Mouse (Mus musculus): Measurements from ENCODE around the gene Raver2. TPM values are rescaled to one million over a fixed set of nuclear protein-coding genes. Genes with fewer than 3 reads are reported as not detected.

Raver2 gene
- total and polyA plus RNA-seq, 3 experiments = 2.0 to 3.0 (median 2.2) TPM

DNA sequence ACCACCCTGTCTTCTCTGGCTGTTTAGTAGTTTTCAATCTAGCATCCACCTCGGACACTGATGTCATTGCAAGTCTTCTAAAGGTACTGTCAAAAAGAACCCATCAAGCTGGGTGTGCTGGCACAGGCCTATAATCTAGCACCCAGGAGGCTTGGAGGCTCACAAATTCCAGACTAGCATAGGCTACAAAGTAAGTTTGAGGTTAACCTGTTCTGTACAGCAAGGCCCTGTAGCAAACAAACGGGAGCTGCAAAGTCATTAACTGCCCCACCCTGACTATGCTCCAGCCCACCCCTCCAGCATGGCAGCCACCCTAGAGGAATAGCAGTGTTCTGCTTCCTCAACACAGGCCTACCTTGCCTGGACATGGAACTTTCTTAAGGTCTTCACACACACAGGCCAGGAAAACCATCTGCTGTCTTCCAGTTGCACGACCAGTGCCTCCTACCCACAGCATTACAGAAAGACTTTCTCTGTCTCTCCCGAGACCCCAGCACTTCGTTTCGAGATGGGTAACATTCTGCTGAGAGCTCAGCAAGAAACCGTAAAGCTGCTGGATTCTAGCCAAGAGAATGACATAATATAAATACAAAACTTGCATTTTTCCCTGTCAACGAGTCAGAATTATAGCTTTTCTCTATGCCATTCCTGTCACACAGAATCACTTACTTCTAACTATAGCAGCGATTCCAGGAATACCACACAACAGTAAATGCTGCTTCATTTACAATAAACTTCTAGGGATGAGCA, 128.8 kb downstream of the Raver2 start:
- no peaks in the 10 kb centered on the region for H3K27me3 ChIP-seq (ENCODE audit: control insufficient read depth, insufficient read depth, low read length)
- H3K79me2 ChIP-seq (replicated peaks; ENCODE audit: control insufficient read depth, insufficient read depth, low read length) = peaks cover 2% of the 10 kb centered on the region; the same call in 1 of the 2 replicates
- TF ChIP-seq POLR2A (IDR thresholded peaks at IDR 0.05; ENCODE audit: insufficient read depth, low read depth, low read length) (no peak), EP300 (IDR thresholded peaks at IDR 0.05; ENCODE audit: insufficient read depth, low read depth, low read length) (no peak), CTCF (IDR thresholded peaks at IDR 0.05) (no peak)
- no peak overlapping the region for H3K27ac ChIP-seq
- no peak overlapping the region for H3K4me3 ChIP-seq
- H3K4me1 ChIP-seq (ENCODE audit: control insufficient read depth, insufficient read depth, low read length) = peaks cover 19% of the 10 kb centered on the region
- H3K9ac ChIP-seq (ENCODE audit: low read depth, low read length) = no peak overlapping the region
- intact Hi-C loops (cut with DNase I) = no loop called here
- no peak for DNase-seq
- 56% methylated on average over 9 of the region's 9 CpGs for WGBS
- H3K36me3 ChIP-seq (ENCODE audit: control insufficient read depth, insufficient read depth, low read length) = peaks cover 18% of the 10 kb centered on the region

DNA sequence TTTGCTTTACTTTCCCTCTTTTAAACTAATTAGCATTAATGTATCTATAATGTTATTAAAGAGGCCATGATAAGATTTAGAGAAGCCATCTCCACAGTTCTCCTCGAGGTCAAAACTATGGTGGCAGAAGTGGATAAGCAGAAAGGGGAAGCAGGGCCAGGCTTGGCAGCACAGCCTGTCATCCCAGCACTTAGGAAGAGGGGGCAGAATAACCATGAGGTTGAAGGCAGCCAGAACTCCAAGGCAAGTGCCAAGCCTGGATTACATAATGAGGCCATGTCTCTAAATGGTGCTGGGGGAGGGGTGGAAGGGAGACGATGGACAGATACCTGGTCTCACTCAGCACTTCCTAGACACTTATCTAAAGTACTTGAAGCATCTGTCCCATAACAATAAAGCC, 129.6 kb downstream of the Raver2 start:
- WGBS = 10% methylated on average over 2 of the region's 2 CpGs
- H3K27ac ChIP-seq = no peak overlapping the region; the same call in 1 of the 2 replicates
- H3K36me3 ChIP-seq (ENCODE audit: control insufficient read depth, insufficient read depth, low read length) = peaks cover 19% of the 10 kb centered on the region
- no peak overlapping the region for H3K9ac ChIP-seq (ENCODE audit: low read depth, low read length)
- intact Hi-C loops (cut with DNase I) = no loop called here
- no peak overlapping the region for H3K4me3 ChIP-seq
- H3K4me1 ChIP-seq (ENCODE audit: control insufficient read depth, insufficient read depth, low read length) = peaks cover 20% of the 10 kb centered on the region
- DNase-seq = peak; percentile 58 to 76
- TF ChIP-seq EP300 (IDR thresholded peaks at IDR 0.05; ENCODE audit: insufficient read depth, low read depth, low read length) (peak; percentile 98), POLR2A (IDR thresholded peaks at IDR 0.05; ENCODE audit: insufficient read depth, low read depth, low read length) (0 out of 2 replicates have a peak, but pooled peaks have one; percentile 13), CTCF (IDR thresholded peaks at IDR 0.05) (peak; percentile 62)
- H3K79me2 ChIP-seq (replicated peaks; ENCODE audit: control insufficient read depth, insufficient read depth, low read length) = peaks cover 2% of the 10 kb centered on the region; the same call in 1 of the 2 replicates
- no peaks in the 10 kb centered on the region for H3K27me3 ChIP-seq (ENCODE audit: control insufficient read depth, insufficient read depth, low read length)

DNA sequence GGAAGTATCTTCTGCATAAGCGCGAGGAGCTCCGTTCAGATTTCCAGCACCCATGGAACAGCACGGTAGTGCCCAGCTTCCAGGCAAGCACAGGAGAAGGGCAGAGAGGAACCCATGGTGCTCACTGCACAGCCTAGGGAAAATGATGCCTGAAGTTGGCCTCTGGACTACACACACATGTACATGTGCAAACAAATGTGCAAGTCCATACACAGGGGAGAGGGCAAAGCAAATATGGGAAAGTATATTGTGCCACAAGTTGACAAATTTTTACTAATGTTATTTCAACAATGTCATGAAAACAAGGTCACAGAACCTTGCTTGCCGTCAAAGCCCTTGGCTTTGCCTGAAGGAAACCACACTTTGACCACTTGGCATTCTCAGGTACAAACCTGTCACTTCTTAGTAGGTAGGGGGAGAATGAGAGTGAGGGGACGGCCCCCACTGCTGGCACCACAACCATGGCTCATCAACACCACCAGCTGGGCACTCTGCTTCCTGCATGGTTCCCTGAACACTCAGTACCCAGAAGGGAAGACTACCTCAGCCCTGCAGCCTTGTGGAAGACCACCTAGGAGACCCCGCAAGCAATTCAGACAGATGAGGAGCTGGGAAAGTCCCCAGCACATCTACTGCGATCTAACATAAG, 130.8 kb downstream of the Raver2 start:
- no peak overlapping the region for H3K27ac ChIP-seq
- TF ChIP-seq POLR2A (IDR thresholded peaks at IDR 0.05; ENCODE audit: insufficient read depth, low read depth, low read length) (no peak), EP300 (IDR thresholded peaks at IDR 0.05; ENCODE audit: insufficient read depth, low read depth, low read length) (no peak)
- no peak for DNase-seq
- peaks cover 20% of the 10 kb centered on the region for H3K36me3 ChIP-seq (ENCODE audit: control insufficient read depth, insufficient read depth, low read length)
- 91% methylated on average over 8 of the region's 8 CpGs for WGBS
- no peaks in the 10 kb centered on the region; the same call in none of the 2 replicates for H3K79me2 ChIP-seq (replicated peaks; ENCODE audit: control insufficient read depth, insufficient read depth, low read length)
- no peak overlapping the region for H3K9ac ChIP-seq (ENCODE audit: low read depth, low read length)
- no peaks in the 10 kb centered on the region for H3K27me3 ChIP-seq (ENCODE audit: control insufficient read depth, insufficient read depth, low read length)
- no peak overlapping the region for H3K4me3 ChIP-seq
- peaks cover 20% of the 10 kb centered on the region for H3K4me1 ChIP-seq (ENCODE audit: control insufficient read depth, insufficient read depth, low read length)
- intact Hi-C loops (cut with DNase I) = loop anchor here (5.0 kb wide), 1 partner anchor 63 kb away; no protein-coding TSS in a partner anchor

Other genes with a start within 250 kb of the Raver2 start
- not detected for gene Gm10577, start 48.3 kb upstream of the Raver2 start, total RNA-seq (2021)
- not detected in 2 replicates for gene Gm10577, start 48.3 kb upstream of the Raver2 start, polyA plus RNA-seq (2012; rRNA removed)
- 10 to 100 TPM; 86.7 to 95.4 TPM for gene Jak1, start 196.3 kb downstream of the Raver2 start, total RNA-seq (2021)
- 30.9 and 53.7 TPM in 2 replicates for gene Jak1, start 196.3 kb downstream of the Raver2 start, polyA plus RNA-seq (2012; rRNA removed)

Data from heart, adult 2 months (tissue).